Comparison of ENCODE assay signal across 12 mouse cellular contexts in the genomic region with DNA sequence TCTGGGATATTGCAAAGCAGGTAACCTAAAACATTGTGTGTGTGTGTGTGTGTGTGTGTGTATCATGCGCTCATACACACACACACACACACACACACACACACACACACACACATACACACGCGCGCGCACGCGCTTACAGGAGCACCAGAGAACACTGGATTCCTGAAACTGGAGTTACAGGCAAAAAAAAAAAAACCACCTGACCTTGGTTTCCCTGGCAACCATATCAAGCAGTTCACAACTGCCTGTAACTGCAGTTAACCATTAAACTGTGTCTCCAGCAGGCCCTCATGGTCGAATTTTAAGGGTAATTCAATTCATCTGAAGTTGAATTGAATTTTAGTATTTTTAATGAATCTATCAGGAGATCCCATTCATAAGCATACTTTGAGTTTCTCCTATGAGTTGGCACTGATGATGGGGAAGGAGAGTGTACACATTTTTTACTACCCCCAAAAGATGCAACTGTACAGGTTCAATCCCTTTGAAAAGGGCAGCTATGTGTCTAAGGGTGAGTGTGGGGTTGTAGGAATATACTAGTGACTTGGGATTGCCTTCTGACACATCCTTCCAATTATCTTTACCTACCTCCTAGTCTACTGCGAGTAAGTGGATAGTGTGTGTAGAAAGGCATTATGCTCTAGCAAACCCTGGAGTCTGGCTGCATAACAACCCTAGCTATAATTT. TPM values are rescaled to one million over a fixed set of nuclear protein-coding genes. Genes with fewer than 3 reads are reported as not detected.
DNase-seq lines count a peak whose midpoint lies in the region; ATAC-seq and TF ChIP-seq lines count a peak whose summit lies in the region.
"Had no signal": no experiment of that assay in that cellular context is flagged by ENCODE, and none has a peak within 500 bp of the region (broad histone marks: within the 10 kb centered on the region; RNA-seq: fewer than 3 reads in every experiment).

No protein-coding gene starts in this region.

- no peak for TF ChIP-seq CTCF in hindbrain, postnatal 0 days (IDR thresholded peaks at IDR 0.05; ENCODE audit: low read depth)

- 80% methylated on average over 9 of the region's 9 CpGs for WGBS in hindbrain, postnatal 0 days
- WGBS in hindbrain, embryonic 16.5 days, result 87% methylated on average over 9 of the region's 9 CpGs

- ATAC-seq in hindbrain, postnatal 0 days, result no peak
- no peak for ATAC-seq in hindbrain, embryonic 16.5 days
- no peak for ATAC-seq in megakaryocyte, adult 5-6 weeks (ENCODE audit: poor library complexity, severe bottlenecking)
- ATAC-seq: forebrain, embryonic 13.5 days had no signal

- H3K4me1 ChIP-seq in hindbrain, postnatal 0 days (ENCODE audit: insufficient read depth, low read length), result no peaks in the 10 kb centered on the region
- no peaks in the 10 kb centered on the region for H3K4me1 ChIP-seq in hindbrain, embryonic 16.5 days (ENCODE audit: control insufficient read depth, insufficient read depth, low read depth, low read length)
- no peaks in the 10 kb centered on the region for H3K4me1 ChIP-seq in ES-E14 (ENCODE audit: control insufficient read depth in 2 of 2, insufficient read depth in 2 of 2, low read length in 2 of 2, poor library complexity in 1 of 2)
- H3K4me1 ChIP-seq: forebrain, embryonic 13.5 days; megakaryocyte, embryonic 14.5 days had no signal

- no peaks in the 10 kb centered on the region for H3K36me3 ChIP-seq in hindbrain, postnatal 0 days (ENCODE audit: insufficient read depth, low read length)
- H3K36me3 ChIP-seq in hindbrain, embryonic 16.5 days (ENCODE audit: control insufficient read depth, insufficient read depth, low read length), result no peaks in the 10 kb centered on the region
- H3K36me3 ChIP-seq in ES-E14 (ENCODE audit: control insufficient read depth, insufficient read depth, low read length, poor library complexity, severe bottlenecking), result no peaks in the 10 kb centered on the region

- intact Hi-C loops in left cerebral cortex, postnatal 36 days (cut with DNase I), result no loop called here

- DNase-seq in hindbrain, postnatal 0 days (ENCODE audit: low spot score), result peak; percentile 8
- no peak for DNase-seq in ES-E14 (ENCODE audit: low read depth, low spot score)
- peak; percentile 14 for DNase-seq in forelimb bud, embryonic 11.5 days (ENCODE audit: low read depth, low spot score)
- peak; percentile 37 to 41 for DNase-seq in kidney, postnatal 36 days
- DNase-seq in urinary bladder, adult 18-20 months (ENCODE audit: low spot score in 2 of 2), result no peak
- DNase-seq in left cerebral cortex, postnatal 36 days (ENCODE audit: low spot score in 2 of 2), result no peak
- DNase-seq: heart, adult 2 months had no signal

- H3K4me2 ChIP-seq in hindbrain, postnatal 0 days (ENCODE audit: low read depth, low read length), result no peak overlapping the region
- no peak overlapping the region for H3K4me2 ChIP-seq in hindbrain, embryonic 16.5 days (ENCODE audit: low read length)
- H3K4me2 ChIP-seq: forebrain, embryonic 13.5 days had no signal

- no peaks in the 10 kb centered on the region for H3K27me3 ChIP-seq in hindbrain, postnatal 0 days (ENCODE audit: insufficient read depth, low read length)
- H3K27me3 ChIP-seq in hindbrain, embryonic 16.5 days (replicated peaks; ENCODE audit: control insufficient read depth, insufficient read depth, low read length), result no peaks in the 10 kb centered on the region
- H3K27me3 ChIP-seq: forebrain, embryonic 13.5 days had no signal

- H3K4me3 ChIP-seq in hindbrain, postnatal 0 days (ENCODE audit: low read length), result no peak overlapping the region
- H3K4me3 ChIP-seq in hindbrain, embryonic 16.5 days (ENCODE audit: low read length), result no peak overlapping the region
- H3K4me3 ChIP-seq in ES-E14 (ENCODE audit: insufficient read depth in 1 of 2, low read depth in 1 of 2, low read length in 2 of 2, poor library complexity in 1 of 2, severe bottlenecking in 1 of 2), result no peak overlapping the region
- H3K4me3 ChIP-seq: forebrain, embryonic 13.5 days; heart, adult 2 months; megakaryocyte, embryonic 14.5 days had no signal

- H3K9me3 ChIP-seq in hindbrain, postnatal 0 days (ENCODE audit: low read length), result no peaks in the 10 kb centered on the region
- H3K9me3 ChIP-seq in hindbrain, embryonic 16.5 days (ENCODE audit: control insufficient read depth, low read length), result no peaks in the 10 kb centered on the region
- H3K9me3 ChIP-seq in ES-E14 (ENCODE audit: control insufficient read depth, insufficient read depth, low read depth, low read length), result no peaks in the 10 kb centered on the region
- H3K9me3 ChIP-seq: forebrain, embryonic 13.5 days; megakaryocyte, embryonic 14.5 days had no signal

- no peak overlapping the region for H3K27ac ChIP-seq in hindbrain, postnatal 0 days
- no peak overlapping the region for H3K27ac ChIP-seq in hindbrain, embryonic 16.5 days (ENCODE audit: low read depth, low read length)
- H3K27ac ChIP-seq in ES-E14 (ENCODE audit: insufficient read depth, low read depth, low read length, poor library complexity, severe bottlenecking), result no peak overlapping the region
- H3K27ac ChIP-seq: forebrain, embryonic 13.5 days; heart, adult 2 months had no signal

- in situ Hi-C loops in ES-E14 (cut with MboI; ENCODE audit: low sequenced_read_pairs in 2 of 2, unreplicated experiment in 2 of 2), result no loop called here

- no peak overlapping the region for H3K9ac ChIP-seq in hindbrain, postnatal 0 days (replicated peaks; ENCODE audit: low read length)
- no peak overlapping the region for H3K9ac ChIP-seq in hindbrain, embryonic 16.5 days (ENCODE audit: low read depth, low read length)
- H3K9ac ChIP-seq in ES-E14 (ENCODE audit: insufficient read depth, low read depth, low read length, poor library complexity, severe bottlenecking), result no peak overlapping the region
- H3K9ac ChIP-seq: forebrain, embryonic 13.5 days had no signal

TF ChIP-seq in ES-E14, 5 proteins besides CTCF, POLR2A, EP300 and RAD21:
- TF ChIP-seq MAFK (IDR thresholded peaks at IDR 0.05; ENCODE audit: insufficient read depth, low read depth, low read length) (no peak), CHD2 (IDR thresholded peaks at IDR 0.05; ENCODE audit: low read depth, low read length) (no peak), ZNF384 (IDR thresholded peaks at IDR 0.05; ENCODE audit: low read depth, low read length) (0 out of 2 replicates have a peak, but pooled peaks have one; percentile 22), ZC3H11A (IDR thresholded peaks at IDR 0.05; ENCODE audit: borderline replicate concordance, low read depth, low read length) (no peak), HCFC1 (IDR thresholded peaks at IDR 0.05; ENCODE audit: borderline replicate concordance, insufficient read depth, low read length) (no peak)

RNA-seq across cellular contexts. Expression of gene Zbtb33, which starts 27.5 kb away (rescaled TPM):
- total RNA-seq in hindbrain, postnatal 0 days (2014; rRNA removed), result 20.5 and 26.8 TPM in 2 replicates
- polyA plus RNA-seq in hindbrain, postnatal 0 days (2015; fragmentation: Nextera tagmentation; extraction: Ambion mirVana), result 3.0 and 3.3 TPM in 2 replicates
- 3.4 and 4.3 TPM in 2 replicates for polyA plus RNA-seq in hindbrain, embryonic 16.5 days (2015; fragmentation: Nextera tagmentation; extraction: Ambion mirVana)
- 7.9 and 10.4 TPM in 2 replicates for total RNA-seq in ES-E14 (2012; rRNA removed)
- 29.1 and 32.1 TPM in 2 replicates for total RNA-seq in megakaryocyte, adult 5-6 weeks (2015)
- total RNA-seq in megakaryocyte, adult 5-6 weeks (2017), result 20.7 and 24.2 TPM in 2 replicates
- 10 to 100 TPM; 21.3 to 25.2 TPM for total RNA-seq in left cerebral cortex, postnatal 36 days (2021)

RNA-seq across cellular contexts. Expression of gene Tmem255a, which starts 35.1 kb away (rescaled TPM):
- total RNA-seq in hindbrain, postnatal 0 days (2014; rRNA removed), result 41.4 and 48.4 TPM in 2 replicates
- 37.3 and 38.5 TPM in 2 replicates for polyA plus RNA-seq in hindbrain, postnatal 0 days (2015; fragmentation: Nextera tagmentation; extraction: Ambion mirVana)
- polyA plus RNA-seq in hindbrain, embryonic 16.5 days (2015; fragmentation: Nextera tagmentation; extraction: Ambion mirVana), result 39.9 and 43.4 TPM in 2 replicates
- total RNA-seq in ES-E14 (2012; rRNA removed), result 0.21 and 0.22 TPM in 2 replicates
- total RNA-seq in megakaryocyte, adult 5-6 weeks (2015), result not detected in 2 replicates
- total RNA-seq in megakaryocyte, adult 5-6 weeks (2017), result 0.12 TPM in 1 of 2 replicates, not detected in the other
- 10 to 100 TPM; 13.5 to 14.0 TPM for total RNA-seq in left cerebral cortex, postnatal 36 days (2021)
- total RNA-seq: hematopoietic stem cell, adult 5-6 weeks had no signal

Comparison
In these comparisons a context has a peak if more than half of its experiments do, and no peak if none do; other contexts are left out.
1. DNase-seq: peak in hindbrain, postnatal 0 days (single experiment), forelimb bud, embryonic 11.5 days (single experiment) and kidney, postnatal 36 days (2 of 2); none in ES-E14 (single experiment), urinary bladder, adult 18-20 months (0 of 2) and left cerebral cortex, postnatal 36 days (0 of 2).
2. RNA of gene Tmem255a, which starts 35.1 kb away (total RNA-seq): 41.4 to 48.4 TPM in hindbrain, postnatal 0 days and 13.5 to 14.0 TPM in left cerebral cortex, postnatal 36 days; 0.21 to 0.22 TPM in ES-E14 and 0.12 TPM in megakaryocyte, adult 5-6 weeks; every median in the first group is over 10 times any median in the second.